Mouse (Mus musculus) limb, embryonic 11.5 days (tissue): ENCODE results near the gene Neil1. TPM values are rescaled to one million over a fixed set of nuclear protein-coding genes. Genes with fewer than 3 reads are reported as not detected.

ENCODE experiments used
- ATAC-seq: fragments of 200-750 bp; cut with Nextera tagmentation; 2 replicates; pipeline ENCODE4 v1.8.0; 2017; ENCODE audit warnings: low read depth; ENCODE audit not compliant: insufficient number of reproducible peaks, low FRiP score, low TSS enrichment
- DNase-seq: peaks from one replicate; pipeline ENCODE4 v3.0.0-alpha.2; 2015; ENCODE audit warnings: low spot score
- H3K27ac ChIP-seq: fragments of 300-500 bp; sonication (generic); replicated peaks from 2 replicates; pipeline ENCODE4 v1.5.1; 2014; ENCODE audit warnings: low read depth, mild to moderate bottlenecking, low read length
- H3K27me3 ChIP-seq: fragments of 300-500 bp; sonication (generic); 2 replicates; pipeline ENCODE4 v1.6.1; 2014; ENCODE audit warnings: mild to moderate bottlenecking, low read length, mixed read lengths; ENCODE audit not compliant: control insufficient read depth, insufficient read depth
- H3K36me3 ChIP-seq: fragments of 300-500 bp; sonication (generic); 2 replicates; pipeline ENCODE4 v1.6.1; 2014; ENCODE audit warnings: mild to moderate bottlenecking, low read length, moderate library complexity, mixed read lengths; ENCODE audit not compliant: control insufficient read depth, insufficient read depth
- H3K4me1 ChIP-seq: fragments of 300-500 bp; sonication (generic); 2 replicates; pipeline ENCODE4 v1.6.1; 2014; ENCODE audit warnings: low read length, mixed read lengths; ENCODE audit not compliant: control insufficient read depth, insufficient read depth
- H3K4me2 ChIP-seq: fragments of 300-500 bp; sonication (generic); 2 replicates; pipeline ENCODE4 v1.6.1; 2014; ENCODE audit warnings: low read depth, mild to moderate bottlenecking, moderate library complexity; ENCODE audit not compliant: severe bottlenecking
- H3K4me3 ChIP-seq: fragments of 300-500 bp; sonication (generic); 2 replicates; pipeline ENCODE4 v1.5.1; 2014; ENCODE audit warnings: low read depth, low read length
- H3K9ac ChIP-seq: fragments of 300-500 bp; sonication (generic); 2 replicates; pipeline ENCODE4 v1.6.1; 2014; ENCODE audit warnings: mild to moderate bottlenecking, low read length
- H3K9me3 ChIP-seq: fragments of 300-500 bp; sonication (generic); 2 replicates; pipeline ENCODE4 v1.6.1; 2016; ENCODE audit warnings: low read length; ENCODE audit not compliant: control insufficient read depth
- WGBS: fragments of 180-500 bp; shearing (Covaris S2); extraction: QIAGEN DNeasy Blood & Tissue Kit; methylation state at CpG from one replicate; pipeline ENCODE4 v1.1.7; 2014; 5-methylcytosine and 5-hydroxymethylcytosine counted together
- polyA plus RNA-seq: library from polyadenylated mRNA; unstranded; fragments of >200 nt; fragmentation: Nextera tagmentation; extraction: Ambion mirVana; gene quantifications from 2 replicates; pipeline ENCODE4 v1.2.1, GENCODE M21; 2014

Gene Neil1
- polyA plus RNA-seq, 1 experiment from 2014 or later, result 6.2 TPM

DNA sequence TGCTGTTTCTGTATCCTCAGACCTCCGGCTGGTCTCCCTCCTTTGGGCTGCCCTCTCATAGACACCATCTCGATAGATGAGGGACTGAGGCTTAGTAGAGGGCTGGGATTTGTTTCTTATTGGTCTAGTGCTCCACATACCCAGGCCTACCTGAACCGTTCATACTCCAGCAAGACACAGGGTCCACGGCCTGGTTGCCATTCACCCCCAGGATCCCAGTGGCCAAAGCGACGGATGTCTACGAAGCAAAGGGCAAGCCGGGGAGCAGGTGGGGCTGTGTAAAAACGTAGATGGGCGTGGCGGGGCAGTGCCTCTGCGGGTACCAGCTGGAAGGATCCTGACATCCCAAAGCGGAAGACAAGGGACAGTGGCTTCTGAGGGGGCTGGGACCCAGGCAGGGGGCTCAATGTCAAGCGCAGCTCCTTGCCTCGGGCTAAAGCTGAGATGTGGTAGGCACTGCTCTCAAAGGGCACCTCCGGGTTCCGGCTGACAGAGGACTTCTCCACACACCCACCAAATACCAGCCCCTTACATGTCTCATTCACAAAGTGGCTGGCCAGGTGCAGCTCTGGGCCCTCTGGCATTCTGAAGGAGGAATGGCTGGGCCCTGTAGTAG is 1.5 kb downstream of the Neil1 start:
- WGBS, result 90% methylated on average over 17 of the region's 17 CpGs
- peaks cover 5% of the 10 kb centered on the region for H3K4me1 ChIP-seq
- ATAC-seq (no peak), DNase-seq (no peak)
- H3K27me3 ChIP-seq, result no peaks in the 10 kb centered on the region
- H3K27ac ChIP-seq, result no peak overlapping the region
- H3K9me3 ChIP-seq, result no peaks in the 10 kb centered on the region
- H3K4me2 ChIP-seq, result no peak overlapping the region
- H3K9ac ChIP-seq, result no peak overlapping the region
- no peak overlapping the region for H3K4me3 ChIP-seq
- peaks cover 7% of the 10 kb centered on the region for H3K36me3 ChIP-seq

GRCm38 (mm10) chr9:57144830-57145229 is 3.3 kb downstream of the Neil1 start:
- 92% methylated on average over 8 of the region's 8 CpGs for WGBS
- no peak overlapping the region for H3K4me3 ChIP-seq
- no peak overlapping the region for H3K9ac ChIP-seq
- no peaks in the 10 kb centered on the region for H3K27me3 ChIP-seq
- no peak for ATAC-seq
- peaks cover 13% of the 10 kb centered on the region for H3K36me3 ChIP-seq
- peaks cover 5% of the 10 kb centered on the region for H3K4me1 ChIP-seq
- H3K9me3 ChIP-seq, result no peaks in the 10 kb centered on the region
- no peak overlapping the region for H3K27ac ChIP-seq
- no peak overlapping the region for H3K4me2 ChIP-seq
- DNase-seq, result no peak

DNA sequence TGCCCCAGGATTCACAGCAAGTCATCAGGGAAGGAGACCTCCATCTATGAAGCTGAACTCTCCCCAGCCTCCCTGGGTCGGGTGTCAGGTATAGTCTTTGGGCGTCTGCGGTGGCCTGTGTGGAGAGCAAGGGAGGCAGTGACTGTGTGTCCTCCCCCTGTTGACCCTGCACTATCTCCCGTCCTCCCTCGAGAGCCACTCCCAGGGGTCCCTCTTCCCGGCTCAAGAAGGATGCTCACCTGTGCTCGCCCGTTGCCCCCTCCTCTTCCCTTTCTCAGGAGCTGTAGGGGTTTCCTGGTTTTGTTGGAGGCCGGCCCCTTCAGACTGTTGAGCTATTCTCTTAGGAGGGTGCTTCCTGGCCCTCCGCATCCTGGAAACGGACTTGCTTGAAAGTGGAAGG is 4.9 kb downstream of the Neil1 start:
- 84% methylated on average over 11 of the region's 11 CpGs for WGBS
- Histone ChIP-seq H3K36me3 (peaks cover 15% of the 10 kb centered on the region), H3K9ac (no peak overlapping the region), H3K9me3 (no peaks in the 10 kb centered on the region), H3K27ac (no peak overlapping the region), H3K27me3 (no peaks in the 10 kb centered on the region), H3K4me1 (no peaks in the 10 kb centered on the region; the same call in 1 of the 2 replicates), H3K4me2 (no peak overlapping the region), H3K4me3 (no peak overlapping the region)
- ATAC-seq (no peak), DNase-seq (no peak)

GRCm38 (mm10) chr9:57141417-57142353 is 6.4 kb downstream of the Neil1 start:
- Histone ChIP-seq H3K9me3 (no peaks in the 10 kb centered on the region), H3K36me3 (peaks cover 19% of the 10 kb centered on the region), H3K27ac (no peak overlapping the region), H3K4me1 (no peaks in the 10 kb centered on the region), H3K4me3 (no peak overlapping the region), H3K9ac (no peak overlapping the region), H3K4me2 (no peak overlapping the region), H3K27me3 (no peaks in the 10 kb centered on the region)
- ATAC-seq (no peak), DNase-seq (no peak)
- 89% methylated on average over 17 of the region's 17 CpGs for WGBS

GRCm38 (mm10) chr9:57139571-57139970 is 8.5 kb downstream of the Neil1 start:
- 87% methylated on average over 4 of the region's 5 CpGs for WGBS
- Histone ChIP-seq H3K4me1 (no peaks in the 10 kb centered on the region), H3K4me2 (no peak overlapping the region), H3K36me3 (peaks cover 23% of the 10 kb centered on the region), H3K9me3 (no peaks in the 10 kb centered on the region), H3K4me3 (no peak overlapping the region), H3K9ac (no peak overlapping the region), H3K27me3 (no peaks in the 10 kb centered on the region), H3K27ac (no peak overlapping the region)
- DNase-seq (no peak), ATAC-seq (no peak)

DNA sequence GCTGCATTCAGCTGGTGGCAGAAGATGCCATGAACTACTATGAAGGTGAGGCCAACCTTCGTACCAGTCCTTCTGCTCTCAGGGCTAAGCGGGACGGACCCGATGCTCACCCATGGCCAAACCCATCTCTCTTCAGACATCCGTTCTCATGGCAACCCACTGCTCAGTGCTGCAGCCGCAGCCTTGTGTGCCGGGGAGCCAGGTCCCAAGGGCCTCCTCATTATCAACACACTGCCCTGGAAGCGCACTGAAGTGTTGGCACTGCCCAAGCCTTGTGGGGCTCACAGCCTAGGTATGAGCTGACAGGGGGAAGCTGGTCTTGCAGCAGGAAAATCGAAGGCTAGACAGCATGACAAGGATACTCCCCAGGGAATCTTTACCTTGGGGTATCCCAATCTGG is 9.0 kb downstream of the Neil1 start:
- no peak overlapping the region for H3K4me2 ChIP-seq
- no peaks in the 10 kb centered on the region for H3K4me1 ChIP-seq
- no peak overlapping the region for H3K27ac ChIP-seq
- no peaks in the 10 kb centered on the region for H3K27me3 ChIP-seq
- H3K9me3 ChIP-seq, result no peaks in the 10 kb centered on the region
- no peak overlapping the region for H3K9ac ChIP-seq
- no peak for DNase-seq
- ATAC-seq, result no peak
- H3K4me3 ChIP-seq, result no peak overlapping the region
- peaks cover 23% of the 10 kb centered on the region for H3K36me3 ChIP-seq
- WGBS, result 93% methylated on average over 9 of the region's 9 CpGs

DNA sequence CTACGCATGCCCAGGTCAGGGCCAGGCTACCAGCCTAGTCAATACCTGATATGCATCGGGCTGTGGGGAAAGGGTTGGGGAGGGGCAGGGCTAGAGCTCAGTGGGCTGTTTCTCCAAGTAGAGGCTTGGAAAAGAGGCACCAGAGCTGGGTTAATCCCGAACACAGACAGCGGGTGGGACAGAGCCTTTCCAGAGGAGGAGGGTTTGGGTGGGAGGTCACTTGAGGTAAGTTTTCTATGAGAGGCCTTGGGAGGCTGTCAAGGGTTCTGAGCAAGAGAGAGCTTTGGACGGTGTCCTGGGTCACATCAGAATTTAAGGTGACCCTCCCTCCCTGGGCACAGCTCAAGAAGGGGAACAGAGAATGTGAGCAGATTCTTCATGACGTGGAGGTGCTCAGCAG is 9.6 kb downstream of the Neil1 start:
- no peaks in the 10 kb centered on the region for H3K27me3 ChIP-seq
- H3K9me3 ChIP-seq, result no peaks in the 10 kb centered on the region
- ATAC-seq (no peak), DNase-seq (no peak)
- WGBS, result 90% methylated on average over 6 of the region's 6 CpGs
- H3K4me3 ChIP-seq, result no peak overlapping the region
- no peak overlapping the region for H3K4me2 ChIP-seq
- no peaks in the 10 kb centered on the region for H3K4me1 ChIP-seq
- no peak overlapping the region for H3K9ac ChIP-seq
- no peak overlapping the region for H3K27ac ChIP-seq
- peaks cover 23% of the 10 kb centered on the region for H3K36me3 ChIP-seq

- 91% methylated on average over 9 of the region's 9 CpGs for WGBS
Observed at GRCm38 (mm10) chr9:57137777-57138176, 10.3 kb downstream of the Neil1 start.

More at GRCm38 (mm10) chr9:57137777-57138176, 10.3 kb downstream of the Neil1 start:
- Histone ChIP-seq H3K9ac (no peak overlapping the region), H3K36me3 (peaks cover 23% of the 10 kb centered on the region), H3K4me3 (no peak overlapping the region), H3K4me1 (no peaks in the 10 kb centered on the region), H3K9me3 (no peaks in the 10 kb centered on the region), H3K27ac (no peak overlapping the region), H3K27me3 (no peaks in the 10 kb centered on the region), H3K4me2 (no peak overlapping the region)
- ATAC-seq (no peak), DNase-seq (no peak)
